Mouse (Mus musculus): ENCODE measurements around the gene Zdhhc13. TPM values are rescaled to one million over a fixed set of nuclear protein-coding genes. Genes with fewer than 3 reads are reported as not detected.

Zdhhc13 gene
- polyA plus RNA-seq, 1 experiment from 2014 or later: 16.4 TPM

DNA sequence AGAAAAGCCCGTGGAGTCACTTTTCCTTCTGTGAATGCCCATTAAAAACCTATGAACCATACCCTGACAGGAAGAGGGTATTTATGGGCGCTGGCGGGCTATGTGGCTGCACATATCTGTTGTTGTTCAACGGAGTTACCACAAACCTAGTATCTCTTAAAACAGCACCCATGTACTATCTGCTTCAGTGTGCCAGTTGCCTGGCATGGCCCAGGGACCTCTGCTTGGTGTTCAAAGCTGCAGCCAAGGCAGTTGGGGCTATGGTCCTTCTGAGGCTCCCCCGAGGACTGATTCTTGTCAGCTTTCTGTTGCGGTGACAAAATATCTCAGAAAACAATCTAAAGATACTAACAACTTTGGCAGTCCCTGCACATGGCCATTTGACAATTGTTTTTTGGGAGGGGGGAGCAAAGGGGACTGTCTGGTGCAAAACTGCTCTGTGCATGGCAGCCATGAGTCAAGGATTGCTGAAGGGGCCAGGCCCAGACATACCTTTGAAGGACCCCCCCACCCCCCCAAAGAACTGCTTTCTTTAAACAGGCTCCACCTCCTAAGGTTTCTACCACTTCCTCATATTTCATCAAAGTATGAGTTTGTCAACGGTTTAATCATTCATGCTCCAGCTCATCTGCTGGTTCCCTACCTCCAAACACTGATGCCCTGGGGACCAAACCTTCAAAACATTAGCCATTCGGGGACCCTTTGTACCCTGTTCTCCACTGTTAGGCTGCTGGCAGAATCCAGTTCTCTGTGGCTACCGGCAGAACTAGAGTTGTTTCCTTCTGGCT, 76.1 kb downstream of the Zdhhc13 start:
- peak overlapping the region; percentile 18; the same call in 1 of the 2 replicates for H3K27ac ChIP-seq
- no peak overlapping the region for H3K9ac ChIP-seq
- H3K9me3 ChIP-seq (replicated peaks): no peaks in the 10 kb centered on the region
- H3K4me2 ChIP-seq: no peak overlapping the region
- ATAC-seq (ENCODE audit: low read depth): peak; percentile 69
- 37% methylated on average over 9 of the region's 9 CpGs for WGBS (ENCODE audit: insufficient replicate concordance)
- no peak overlapping the region for H3K4me3 ChIP-seq (replicated peaks)
- DNase-seq: no peak
- no peaks in the 10 kb centered on the region for H3K27me3 ChIP-seq
- peaks cover 28% of the 10 kb centered on the region for H3K4me1 ChIP-seq (replicated peaks)
- peaks cover 62% of the 10 kb centered on the region for H3K36me3 ChIP-seq

DNA sequence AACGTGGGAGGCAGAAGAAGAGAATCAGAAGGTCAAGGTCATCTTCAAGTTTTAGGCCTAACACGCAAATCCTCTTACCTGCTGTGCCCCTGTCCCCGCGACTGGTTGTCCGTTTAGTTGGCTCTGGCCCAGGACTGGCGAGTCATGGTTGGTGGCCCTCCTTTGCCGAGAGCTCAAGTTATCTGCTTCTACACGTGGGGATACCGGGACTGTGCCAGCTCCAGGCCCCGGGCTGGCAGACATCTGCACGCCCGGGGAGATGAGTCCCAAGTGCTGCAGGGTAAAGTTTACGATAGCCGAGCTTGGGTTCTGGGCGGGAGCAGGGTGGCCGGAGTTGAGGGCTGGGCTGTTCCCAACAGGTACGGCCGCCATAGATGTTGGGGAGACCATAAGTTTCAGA, 78.8 kb downstream of the Zdhhc13 start:
- Histone ChIP-seq H3K27ac (no peak overlapping the region), H3K36me3 (peaks cover 89% of the 10 kb centered on the region), H3K4me1 (replicated peaks) (0 out of 2 replicates have a peak, but pooled peaks cover 10% of the 10 kb centered on the region), H3K27me3 (no peaks in the 10 kb centered on the region), H3K9ac (no peak overlapping the region), H3K4me3 (replicated peaks) (no peak overlapping the region), H3K4me2 (no peak overlapping the region), H3K9me3 (replicated peaks) (no peaks in the 10 kb centered on the region)
- WGBS (ENCODE audit: insufficient replicate concordance): 92% methylated on average over 18 of the region's 18 CpGs
- ATAC-seq (ENCODE audit: low read depth): no peak
- no peak for DNase-seq

DNA sequence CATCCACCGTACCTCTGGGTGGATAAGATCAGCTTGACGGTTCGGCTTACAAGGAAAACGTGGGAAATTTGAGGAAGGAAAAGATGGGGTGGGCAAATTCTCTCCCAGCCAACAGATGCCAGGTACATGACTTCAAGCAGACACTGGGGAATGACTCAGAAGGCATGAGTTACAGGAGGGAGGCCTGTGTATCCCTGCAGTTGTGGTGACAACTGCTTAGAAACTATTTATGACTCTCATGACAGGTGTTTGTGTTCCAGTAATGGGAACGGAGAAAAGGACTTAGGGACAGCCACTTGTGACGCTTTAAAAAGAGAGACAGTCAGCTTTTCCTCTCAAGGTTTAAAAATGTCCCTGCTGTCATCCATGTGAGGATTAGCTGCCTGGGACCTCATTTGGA, 81.3 kb downstream of the Zdhhc13 start:
- H3K9ac ChIP-seq: no peak overlapping the region
- 0 out of 2 replicates have a peak, but pooled peaks cover 9% of the 10 kb centered on the region for H3K4me1 ChIP-seq (replicated peaks)
- H3K27me3 ChIP-seq: no peaks in the 10 kb centered on the region
- no peaks in the 10 kb centered on the region for H3K9me3 ChIP-seq (replicated peaks)
- DNase-seq (no peak), ATAC-seq (ENCODE audit: low read depth) (no peak)
- WGBS (ENCODE audit: insufficient replicate concordance): 86% methylated on average over 6 of the region's 6 CpGs
- no peak overlapping the region for H3K4me2 ChIP-seq
- H3K36me3 ChIP-seq: peaks cover 99% of the 10 kb centered on the region
- no peak overlapping the region for H3K27ac ChIP-seq
- no peak overlapping the region for H3K4me3 ChIP-seq (replicated peaks)

DNA sequence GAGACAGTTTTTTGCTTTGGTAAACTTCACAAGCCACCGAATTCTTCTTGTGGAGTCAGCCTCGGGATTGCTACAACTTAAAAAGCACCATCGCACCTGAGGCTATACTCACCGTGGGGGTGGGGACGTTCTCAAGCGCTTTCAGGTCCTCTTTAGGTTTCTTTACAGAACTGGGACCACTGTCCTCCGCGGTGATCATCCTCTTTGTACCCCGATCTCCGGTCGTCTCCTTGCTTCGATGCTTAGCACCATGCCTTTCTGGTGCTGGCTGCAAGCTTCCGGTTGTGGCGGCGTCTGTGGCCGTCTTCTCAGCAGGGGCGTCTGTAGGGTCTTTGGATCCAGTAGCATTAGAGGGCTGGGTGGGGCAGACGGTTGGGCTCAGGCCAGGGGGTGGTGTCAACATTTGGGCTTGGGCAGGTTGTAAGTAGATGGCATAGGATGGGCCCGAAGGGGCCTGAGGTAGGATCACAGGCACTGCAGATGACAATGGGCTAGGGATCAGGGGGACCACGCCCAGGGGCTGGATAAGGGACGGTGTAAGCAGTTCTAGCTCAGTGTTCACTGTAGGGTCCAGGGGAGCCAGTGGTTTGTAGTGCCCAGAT, 81.9 kb downstream of the Zdhhc13 start:
- WGBS (ENCODE audit: insufficient replicate concordance): 92% methylated on average over 21 of the region's 21 CpGs
- Histone ChIP-seq H3K9ac (no peak overlapping the region), H3K4me1 (replicated peaks) (0 out of 2 replicates have a peak, but pooled peaks cover 5% of the 10 kb centered on the region), H3K27ac (no peak overlapping the region), H3K9me3 (replicated peaks) (no peaks in the 10 kb centered on the region), H3K36me3 (peaks cover 99% of the 10 kb centered on the region), H3K4me3 (replicated peaks) (no peak overlapping the region), H3K4me2 (no peak overlapping the region), H3K27me3 (no peaks in the 10 kb centered on the region)
- ATAC-seq (ENCODE audit: low read depth) (peak; percentile 22; the same call in 1 of the 2 replicates), DNase-seq (no peak)

DNA sequence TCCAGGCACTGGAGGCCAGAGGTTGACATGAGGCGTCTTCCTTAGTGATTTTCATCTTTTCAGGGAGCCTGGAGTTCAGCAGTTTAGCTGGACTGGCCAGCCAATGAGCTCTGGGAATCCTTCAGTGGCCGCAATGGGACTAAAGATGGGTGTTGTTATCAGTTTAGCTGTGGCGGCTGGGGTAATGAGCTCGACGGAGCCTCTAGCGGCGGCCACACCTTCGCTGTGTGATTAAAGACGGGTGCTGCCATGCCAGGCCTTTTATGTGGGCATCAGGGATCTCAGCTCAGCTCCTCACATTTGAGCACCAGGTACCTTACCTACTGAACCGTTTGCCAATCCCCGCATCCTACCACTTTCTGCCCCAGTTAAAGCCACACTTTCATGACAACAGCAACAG, 82.5 kb downstream of the Zdhhc13 start:
- no peaks in the 10 kb centered on the region for H3K27me3 ChIP-seq
- H3K9ac ChIP-seq: no peak overlapping the region
- 79% methylated on average over 11 of the region's 11 CpGs for WGBS (ENCODE audit: insufficient replicate concordance)
- peaks cover 100% of the 10 kb centered on the region for H3K36me3 ChIP-seq
- DNase-seq (no peak), ATAC-seq (ENCODE audit: low read depth) (no peak)
- H3K4me2 ChIP-seq: no peak overlapping the region
- no peak overlapping the region for H3K4me3 ChIP-seq (replicated peaks)
- no peaks in the 10 kb centered on the region for H3K4me1 ChIP-seq (replicated peaks)
- no peak overlapping the region for H3K27ac ChIP-seq
- no peaks in the 10 kb centered on the region for H3K9me3 ChIP-seq (replicated peaks)

DNA sequence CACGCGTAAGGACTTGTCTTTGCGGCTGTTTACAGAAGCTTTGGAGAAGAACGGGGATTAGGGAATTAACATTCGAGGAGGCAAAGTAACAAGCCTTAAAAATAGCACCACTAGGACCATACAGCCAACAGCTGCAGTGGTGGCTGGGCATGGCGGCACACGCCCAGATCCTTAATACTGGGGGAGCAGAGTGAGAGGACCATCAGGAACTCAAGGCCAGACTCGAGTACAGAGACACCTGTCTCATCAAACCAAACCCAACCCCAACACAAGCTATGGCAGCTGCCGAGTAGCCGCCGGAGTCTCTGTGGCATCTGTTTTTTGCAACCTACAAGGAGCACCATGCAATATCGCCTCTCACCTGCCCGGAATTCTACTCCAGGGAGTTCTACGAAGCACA, 86.3 kb downstream of the Zdhhc13 start:
- H3K27me3 ChIP-seq: no peaks in the 10 kb centered on the region
- no peak overlapping the region for H3K4me2 ChIP-seq
- no peak for DNase-seq
- H3K4me1 ChIP-seq (replicated peaks): peaks cover 32% of the 10 kb centered on the region
- H3K9me3 ChIP-seq (replicated peaks): no peaks in the 10 kb centered on the region
- H3K9ac ChIP-seq: no peak overlapping the region
- no peak overlapping the region for H3K4me3 ChIP-seq (replicated peaks)
- WGBS (ENCODE audit: insufficient replicate concordance): 95% methylated on average over 14 of the region's 14 CpGs
- no peak overlapping the region for H3K27ac ChIP-seq
- ATAC-seq (ENCODE audit: low read depth): no peak
- peaks cover 95% of the 10 kb centered on the region for H3K36me3 ChIP-seq

DNA sequence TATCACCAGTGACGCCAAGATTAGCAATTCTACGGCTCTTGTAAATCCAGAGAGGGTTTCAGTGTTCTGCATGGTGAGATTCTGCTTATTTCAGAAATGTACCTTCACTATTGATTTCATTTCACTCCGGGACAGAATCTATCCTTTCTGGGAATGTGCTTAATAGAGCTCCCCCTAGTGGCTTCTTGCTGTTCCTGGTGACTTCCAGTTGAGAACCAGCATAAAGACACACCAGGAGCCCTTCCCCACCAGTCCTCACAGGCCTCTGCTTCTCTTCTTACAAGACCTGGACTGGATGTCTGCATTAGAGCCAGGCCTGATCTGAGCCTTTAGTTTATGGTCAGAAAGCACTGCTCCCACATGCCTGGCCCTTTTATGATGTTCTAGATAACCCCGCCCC, 87.7 kb downstream of the Zdhhc13 start:
- ATAC-seq (ENCODE audit: low read depth): no peak
- H3K4me2 ChIP-seq: no peak overlapping the region
- no peaks in the 10 kb centered on the region for H3K27me3 ChIP-seq
- H3K4me1 ChIP-seq (replicated peaks): peaks cover 32% of the 10 kb centered on the region
- no peak overlapping the region for H3K4me3 ChIP-seq (replicated peaks)
- 76% methylated on average over 4 of the region's 4 CpGs for WGBS (ENCODE audit: insufficient replicate concordance)
- DNase-seq: peak; percentile 27
- no peak overlapping the region for H3K9ac ChIP-seq
- H3K9me3 ChIP-seq (replicated peaks): no peaks in the 10 kb centered on the region
- 0 out of 2 replicates have a peak overlapping the region, but pooled peaks have one; percentile 27 for H3K27ac ChIP-seq
- H3K36me3 ChIP-seq: peaks cover 81% of the 10 kb centered on the region

Other genes with a start within 250 kb of the Zdhhc13 start
- gene Mrgprb2, start 230.9 kb upstream of the Zdhhc13 start, polyA plus RNA-seq (2015; fragmentation: Nextera tagmentation; extraction: Ambion mirVana): not detected in 2 replicates
- not detected in 2 replicates for gene Mrgprb3, start 145.2 kb upstream of the Zdhhc13 start, polyA plus RNA-seq (2015; fragmentation: Nextera tagmentation; extraction: Ambion mirVana)
- 1.1 and 3.6 TPM in 2 replicates for gene Csrp3, start 59.0 kb downstream of the Zdhhc13 start, polyA plus RNA-seq (2015; fragmentation: Nextera tagmentation; extraction: Ambion mirVana)
- gene E2f8, start 92.6 kb downstream of the Zdhhc13 start, polyA plus RNA-seq (2015; fragmentation: Nextera tagmentation; extraction: Ambion mirVana): 25.2 and 33.8 TPM in 2 replicates
- gene Nav2, start 119.7 kb downstream of the Zdhhc13 start, polyA plus RNA-seq (2015; fragmentation: Nextera tagmentation; extraction: Ambion mirVana): 1.8 and 1.9 TPM in 2 replicates